Mouse (Mus musculus) midbrain, embryonic 12.5 days (tissue): ENCODE measurements around the gene C77080. TPM values are rescaled to one million over a fixed set of nuclear protein-coding genes. Genes with fewer than 3 reads are reported as not detected.

Experiments used
- ATAC-seq: fragments of 200-750 bp; cut with Nextera tagmentation; 2 replicates; pipeline ENCODE4 v1.8.0; 2017; ENCODE audit warnings: low read depth, moderate TSS enrichment, moderate library complexity; ENCODE audit not compliant: low FRiP score
- H3K27ac ChIP-seq: fragments of 300-500 bp; sonication (generic); replicated peaks from 2 replicates; pipeline ENCODE4 v1.5.1; 2016; ENCODE audit warnings: mild to moderate bottlenecking
- H3K27me3 ChIP-seq: fragments of 300-500 bp; sonication (generic); 2 replicates; pipeline ENCODE4 v1.6.1; 2016; ENCODE audit warnings: mild to moderate bottlenecking
- H3K36me3 ChIP-seq: fragments of 300-500 bp; sonication (generic); 2 replicates; pipeline ENCODE4 v1.6.1; 2016
- H3K4me1 ChIP-seq: fragments of 300-500 bp; sonication (generic); 2 replicates; pipeline ENCODE4 v1.6.1; 2016
- H3K4me2 ChIP-seq: fragments of 300-500 bp; sonication (generic); replicated peaks from 2 replicates; pipeline ENCODE4 v1.6.1; 2016; ENCODE audit warnings: mild to moderate bottlenecking, moderate library complexity
- H3K4me3 ChIP-seq: fragments of 300-500 bp; sonication (generic); 2 replicates; pipeline ENCODE4 v1.5.1; 2016; ENCODE audit warnings: mild to moderate bottlenecking
- H3K9ac ChIP-seq: fragments of 300-500 bp; sonication (generic); replicated peaks from 2 replicates; pipeline ENCODE4 v1.6.1; 2016; ENCODE audit warnings: mild to moderate bottlenecking, moderate library complexity
- H3K9me3 ChIP-seq: fragments of 300-500 bp; sonication (generic); 2 replicates; pipeline ENCODE4 v1.6.1; 2016; ENCODE audit warnings: mild to moderate bottlenecking
- WGBS: fragments of 180-500 bp; shearing (Covaris S2); methylation state at CpG from one replicate; pipeline ENCODE4 v1.1.7; 2016; 5-methylcytosine and 5-hydroxymethylcytosine counted together
- polyA plus RNA-seq: library from polyadenylated mRNA; unstranded; fragments of >200 nt; fragmentation: Nextera tagmentation; extraction: Ambion mirVana; gene quantifications from 2 replicates; pipeline ENCODE4 v1.2.1, GENCODE M21; 2016

C77080 gene
- polyA plus RNA-seq, 1 experiment from 2014 or later: 6.3 TPM

GRCm38 (mm10) chr4:129247381-129248242 is 13.6 kb downstream of the C77080 start:
- 11% methylated on average over 24 of the region's 24 CpGs for WGBS
- no peak for ATAC-seq
- Histone ChIP-seq H3K9ac (peak overlapping the region; percentile 54), H3K27ac (no peak overlapping the region), H3K9me3 (no peaks in the 10 kb centered on the region), H3K4me3 (peak overlapping the region; percentile 52), H3K36me3 (no peaks in the 10 kb centered on the region), H3K27me3 (peaks cover 73% of the 10 kb centered on the region), H3K4me1 (peaks cover 38% of the 10 kb centered on the region), H3K4me2 (peak overlapping the region; percentile 87)

GRCm38 (mm10) chr4:129246360-129247301 is 14.6 kb downstream of the C77080 start:
- H3K4me2 ChIP-seq: no peak overlapping the region
- H3K9me3 ChIP-seq: no peaks in the 10 kb centered on the region
- peaks cover 43% of the 10 kb centered on the region for H3K4me1 ChIP-seq
- H3K27me3 ChIP-seq: peaks cover 73% of the 10 kb centered on the region
- ATAC-seq: no peak
- H3K9ac ChIP-seq: no peak overlapping the region
- no peak overlapping the region for H3K4me3 ChIP-seq
- H3K36me3 ChIP-seq: no peaks in the 10 kb centered on the region
- H3K27ac ChIP-seq: no peak overlapping the region
- WGBS: 33% methylated on average over 15 of the region's 15 CpGs

- 57% methylated on average over 4 of the region's 4 CpGs for WGBS
- Histone ChIP-seq H3K9ac (no peak overlapping the region), H3K4me2 (no peak overlapping the region), H3K27ac (no peak overlapping the region), H3K36me3 (no peaks in the 10 kb centered on the region), H3K27me3 (peaks cover 56% of the 10 kb centered on the region), H3K4me3 (no peak overlapping the region), H3K9me3 (no peaks in the 10 kb centered on the region), H3K4me1 (peaks cover 38% of the 10 kb centered on the region)
- ATAC-seq: no peak
Observed at GRCm38 (mm10) chr4:129244802-129245201, 16.4 kb downstream of the C77080 start.

- Histone ChIP-seq H3K36me3 (no peaks in the 10 kb centered on the region), H3K4me2 (no peak overlapping the region), H3K9ac (no peak overlapping the region), H3K27me3 (peaks cover 39% of the 10 kb centered on the region), H3K9me3 (no peaks in the 10 kb centered on the region), H3K4me1 (peaks cover 41% of the 10 kb centered on the region), H3K4me3 (no peak overlapping the region), H3K27ac (no peak overlapping the region)
- ATAC-seq: no peak
- 22% methylated on average over 4 of the region's 4 CpGs for WGBS
Observed at GRCm38 (mm10) chr4:129242761-129243160, 18.4 kb downstream of the C77080 start.

- no peak overlapping the region for H3K4me2 ChIP-seq
- peak overlapping the region; percentile 49; the same call in 1 of the 2 replicates for H3K27ac ChIP-seq
- H3K36me3 ChIP-seq: no peaks in the 10 kb centered on the region
- peaks cover 44% of the 10 kb centered on the region for H3K4me1 ChIP-seq
- H3K9me3 ChIP-seq: no peaks in the 10 kb centered on the region
- H3K9ac ChIP-seq: peak overlapping the region; percentile 29; the same call in 1 of the 2 replicates
- ATAC-seq: no peak
- 34% methylated on average over 4 of the region's 4 CpGs for WGBS
- H3K27me3 ChIP-seq: peaks cover 34% of the 10 kb centered on the region
- no peak overlapping the region for H3K4me3 ChIP-seq
Observed at GRCm38 (mm10) chr4:129242327-129242726, 18.9 kb downstream of the C77080 start.

- H3K27ac ChIP-seq: peak overlapping the region; percentile 49; the same call in 1 of the 2 replicates
- H3K9ac ChIP-seq: 0 out of 2 replicates have a peak overlapping the region, but pooled peaks have one; percentile 34
- no peak overlapping the region for H3K4me2 ChIP-seq
- no peak for ATAC-seq
- H3K36me3 ChIP-seq: no peaks in the 10 kb centered on the region
- H3K4me1 ChIP-seq: peaks cover 48% of the 10 kb centered on the region
- H3K9me3 ChIP-seq: no peaks in the 10 kb centered on the region
- 15% methylated on average over 6 of the region's 7 CpGs for WGBS
- no peak overlapping the region for H3K4me3 ChIP-seq
- H3K27me3 ChIP-seq: peaks cover 30% of the 10 kb centered on the region
Observed at GRCm38 (mm10) chr4:129241898-129242297, 19.3 kb downstream of the C77080 start.

GRCm38 (mm10) chr4:129239075-129239474 is 22.1 kb downstream of the C77080 start:
- WGBS: under 1% methylated on average over 21 of the region's 29 CpGs
- peak; percentile 88 for ATAC-seq
- H3K4me1 ChIP-seq: peaks cover 47% of the 10 kb centered on the region

GRCm38 (mm10) chr4:129238579-129239016 is 22.6 kb downstream of the C77080 start:
- Histone ChIP-seq H3K27ac (peak overlapping the region; percentile 40; the same call in 1 of the 2 replicates), H3K9me3 (no peaks in the 10 kb centered on the region), H3K9ac (peak overlapping the region; percentile 75), H3K27me3 (peaks cover 3% of the 10 kb centered on the region; the same call in 1 of the 2 replicates), H3K4me2 (peak overlapping the region; percentile 89), H3K36me3 (no peaks in the 10 kb centered on the region), H3K4me3 (peak overlapping the region; percentile 78), H3K4me1 (peaks cover 47% of the 10 kb centered on the region)
- peak; percentile 66 for ATAC-seq
- under 1% methylated on average over 22 of the region's 23 CpGs for WGBS

More at GRCm38 (mm10) chr4:129239075-129239474, 22.1 kb downstream of the C77080 start:
- peak overlapping the region; percentile 78 for H3K4me3 ChIP-seq
- H3K36me3 ChIP-seq: no peaks in the 10 kb centered on the region
- H3K27ac ChIP-seq: peak overlapping the region; percentile 40; the same call in 1 of the 2 replicates
- peaks cover 3% of the 10 kb centered on the region; the same call in 1 of the 2 replicates for H3K27me3 ChIP-seq
- peak overlapping the region; percentile 89 for H3K4me2 ChIP-seq
- peak overlapping the region; percentile 75 for H3K9ac ChIP-seq
- H3K9me3 ChIP-seq: no peaks in the 10 kb centered on the region

- Histone ChIP-seq H3K4me2 (peak overlapping the region; percentile 89), H3K27ac (no peak overlapping the region), H3K27me3 (peaks cover 3% of the 10 kb centered on the region; the same call in 1 of the 2 replicates), H3K9me3 (no peaks in the 10 kb centered on the region), H3K4me3 (peak overlapping the region; percentile 78), H3K9ac (peak overlapping the region; percentile 75), H3K36me3 (no peaks in the 10 kb centered on the region), H3K4me1 (peaks cover 44% of the 10 kb centered on the region)
- 4% methylated on average over 21 of the region's 21 CpGs for WGBS
- no peak for ATAC-seq
Observed at GRCm38 (mm10) chr4:129237843-129238441, 23.3 kb downstream of the C77080 start.

GRCm38 (mm10) chr4:129236236-129236813 is 24.9 kb downstream of the C77080 start:
- no peaks in the 10 kb centered on the region for H3K36me3 ChIP-seq
- ATAC-seq: no peak
- H3K9ac ChIP-seq: no peak overlapping the region
- no peak overlapping the region for H3K4me2 ChIP-seq
- no peak overlapping the region for H3K27ac ChIP-seq
- H3K4me1 ChIP-seq: peaks cover 34% of the 10 kb centered on the region
- no peak overlapping the region for H3K4me3 ChIP-seq
- 77% methylated on average over 8 of the region's 8 CpGs for WGBS
- H3K9me3 ChIP-seq: no peaks in the 10 kb centered on the region
- H3K27me3 ChIP-seq: peaks cover 3% of the 10 kb centered on the region; the same call in 1 of the 2 replicates

- H3K4me3 ChIP-seq: no peak overlapping the region
- WGBS: 68% methylated on average over 3 of the region's 3 CpGs
- H3K4me1 ChIP-seq: peaks cover 34% of the 10 kb centered on the region
- no peaks in the 10 kb centered on the region for H3K9me3 ChIP-seq
- H3K9ac ChIP-seq: no peak overlapping the region
- H3K36me3 ChIP-seq: no peaks in the 10 kb centered on the region
- H3K4me2 ChIP-seq: no peak overlapping the region
- peaks cover 3% of the 10 kb centered on the region; the same call in 1 of the 2 replicates for H3K27me3 ChIP-seq
- ATAC-seq: no peak
- no peak overlapping the region for H3K27ac ChIP-seq
Observed at GRCm38 (mm10) chr4:129235147-129235546, 26.1 kb downstream of the C77080 start.
